Mouse (Mus musculus): Measurements from ENCODE around the gene Vmn1r181. TPM values are rescaled to one million over a fixed set of nuclear protein-coding genes. Genes with fewer than 3 reads are reported as not detected.
"Not testable (repeated sequence)": the region's sequence is repeated elsewhere in the genome, so short reads cannot be mapped to it uniquely, and the experiment has no call there.

Gene Vmn1r181
- not detected in 2 replicates for polyA plus RNA-seq (2012; ENCODE audit: insufficient read depth, low replicate concordance)

DNA sequence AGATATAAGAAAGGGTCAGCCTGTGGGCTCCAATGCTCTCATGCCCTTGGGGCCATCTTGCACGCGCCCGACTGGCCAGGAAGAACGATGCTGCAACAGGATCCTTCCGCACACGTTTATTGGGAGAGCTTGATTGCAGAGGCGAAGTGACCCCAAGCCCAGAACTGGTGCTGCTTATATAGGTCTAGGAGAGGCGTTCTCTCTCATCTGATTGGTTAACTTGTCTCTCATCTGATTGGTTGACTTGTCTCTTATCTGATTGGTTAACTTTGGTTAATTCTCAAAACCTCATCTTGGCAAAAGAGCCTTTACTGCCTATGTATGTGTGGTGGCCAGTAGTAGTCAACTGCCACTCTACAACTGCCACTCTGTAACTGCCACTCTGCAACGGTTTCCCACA is at the start of gene Vmn1r181:
Gene Vmn1r181, plus strand, starts transcription at position 301 of the 400 bp plus-strand sequence.
- H3K27me3 ChIP-seq (replicated peaks) = not testable (repeated sequence)

GRCm38 (mm10) chr7:23926678-23927077 is 47.7 kb upstream of the Vmn1r181 start, which contains the start of gene Vmn1r179:
Vmn1r179 (plus strand) TSS chr7:23926978.
- no peak within 1 kb of the TSS for H3K4me3 ChIP-seq (replicated peaks)
- H3K4me1 ChIP-seq = no peaks in the 10 kb centered on the region
- no peaks in the 10 kb centered on the region for H3K27me3 ChIP-seq (replicated peaks)
- H3K9me3 ChIP-seq = no peaks in the 10 kb centered on the region
- H3K36me3 ChIP-seq (replicated peaks; ENCODE audit: low read length) = no peaks in the 10 kb centered on the region
- TF ChIP-seq FLI1 (IDR thresholded peaks at IDR 0.05; ENCODE audit: low read length) = no peak
- no peak for TF ChIP-seq GATA1 (IDR thresholded peaks at IDR 0.05; ENCODE audit: borderline replicate concordance, low read length)

More for the DNA sequence above, at the start of gene Vmn1r181:
- H3K4me3 ChIP-seq (replicated peaks); H3K36me3 ChIP-seq (replicated peaks; ENCODE audit: low read length); H3K4me1 ChIP-seq; H3K9me3 ChIP-seq: not testable (repeated sequence)

- no peaks in the 10 kb centered on the region for H3K27me3 ChIP-seq (replicated peaks)
- H3K4me1 ChIP-seq = no peaks in the 10 kb centered on the region
- no peak within 1 kb of the TSS for H3K4me3 ChIP-seq (replicated peaks)
- H3K9me3 ChIP-seq = no peaks in the 10 kb centered on the region
- no peak for TF ChIP-seq GATA1 (IDR thresholded peaks at IDR 0.05; ENCODE audit: borderline replicate concordance, low read length)
- TF ChIP-seq FLI1 (IDR thresholded peaks at IDR 0.05; ENCODE audit: low read length) = no peak
- H3K36me3 ChIP-seq (replicated peaks; ENCODE audit: low read length) = no peaks in the 10 kb centered on the region
Measured at GRCm38 (mm10) chr7:23950332-23950731, 24.1 kb upstream of the Vmn1r181 start, which contains the start of gene Vmn1r180. Vmn1r180 (plus strand) TSS chr7:23950632.

GRCm38 (mm10) chr7:23968044-23968443 is 6.4 kb upstream of the Vmn1r181 start:
- H3K4me3 ChIP-seq (replicated peaks); H3K36me3 ChIP-seq (replicated peaks; ENCODE audit: low read length); H3K4me1 ChIP-seq; H3K27me3 ChIP-seq (replicated peaks); H3K9me3 ChIP-seq: not testable (repeated sequence)

DNA sequence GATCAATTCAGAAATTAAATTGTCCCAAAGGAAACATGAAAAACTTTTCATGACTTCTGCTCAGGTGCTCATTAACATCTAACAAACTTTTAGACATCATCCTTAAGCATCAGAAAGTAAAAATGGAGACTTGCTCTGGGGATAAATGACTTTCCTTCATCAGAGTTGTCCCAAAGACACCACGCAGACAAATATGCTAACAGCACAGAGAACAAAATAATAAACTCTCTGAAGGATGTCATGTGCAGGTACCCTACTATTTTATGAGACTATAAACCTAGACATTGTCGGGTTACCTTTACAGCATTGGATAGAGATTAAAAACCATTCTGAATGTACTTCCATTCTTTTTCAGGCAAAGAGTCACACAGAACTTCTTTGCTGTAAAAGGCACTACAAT is 27.0 kb downstream of the Vmn1r181 start, which contains the start of gene V1rd19:
Gene V1rd19, plus strand, starts transcription at position 301 of the 400 bp plus-strand sequence.
- H3K36me3 ChIP-seq (replicated peaks; ENCODE audit: low read length) = no peaks in the 10 kb centered on the region
- no peaks in the 10 kb centered on the region for H3K27me3 ChIP-seq (replicated peaks)
- H3K4me1 ChIP-seq = no peaks in the 10 kb centered on the region
- TF ChIP-seq GATA1 (IDR thresholded peaks at IDR 0.05; ENCODE audit: borderline replicate concordance, low read length) = no peak
- TF ChIP-seq FLI1 (IDR thresholded peaks at IDR 0.05; ENCODE audit: low read length) = no peak
- no peaks in the 10 kb centered on the region for H3K9me3 ChIP-seq
- no peak within 1 kb of the TSS for H3K4me3 ChIP-seq (replicated peaks)

Other genes with a start within 250 kb of the Vmn1r181 start
- 0.56 TPM in 1 of 2 replicates, not detected in the other for gene Vmn1r174, start 222.3 kb upstream of the Vmn1r181 start, polyA plus RNA-seq (2012; ENCODE audit: insufficient read depth, low replicate concordance)
- gene Vmn1r175, start 164.0 kb upstream of the Vmn1r181 start, polyA plus RNA-seq (2012; ENCODE audit: insufficient read depth, low replicate concordance) = not detected in 2 replicates
- not detected in 2 replicates for gene Vmn1r176, start 137.2 kb upstream of the Vmn1r181 start, polyA plus RNA-seq (2012; ENCODE audit: insufficient read depth, low replicate concordance)
- gene Vmn1r177, start 108.2 kb upstream of the Vmn1r181 start, polyA plus RNA-seq (2012; ENCODE audit: insufficient read depth, low replicate concordance) = not detected in 2 replicates
- gene Vmn1r178, start 82.6 kb upstream of the Vmn1r181 start, polyA plus RNA-seq (2012; ENCODE audit: insufficient read depth, low replicate concordance) = 0.34 TPM in 1 of 2 replicates, not detected in the other
- not detected in 2 replicates for gene Vmn1r179, start 47.6 kb upstream of the Vmn1r181 start, polyA plus RNA-seq (2012; ENCODE audit: insufficient read depth, low replicate concordance)
- not detected in 2 replicates for gene Vmn1r180, start 24.0 kb upstream of the Vmn1r181 start, polyA plus RNA-seq (2012; ENCODE audit: insufficient read depth, low replicate concordance)
- gene V1rd19, start 27.1 kb downstream of the Vmn1r181 start, polyA plus RNA-seq (2012; ENCODE audit: insufficient read depth, low replicate concordance) = not detected in 2 replicates
- not detected in 2 replicates for gene Vmn1r183, start 78.6 kb downstream of the Vmn1r181 start, polyA plus RNA-seq (2012; ENCODE audit: insufficient read depth, low replicate concordance)
- gene Zfp180, start 107.3 kb downstream of the Vmn1r181 start, polyA plus RNA-seq (2012; ENCODE audit: insufficient read depth, low replicate concordance) = 3.2 and 4.7 TPM in 2 replicates
- 0.16 TPM in 1 of 2 replicates, not detected in the other for gene Zfp112, start 137.7 kb downstream of the Vmn1r181 start, polyA plus RNA-seq (2012; ENCODE audit: insufficient read depth, low replicate concordance)
- gene Zfp235, start 159.6 kb downstream of the Vmn1r181 start, polyA plus RNA-seq (2012; ENCODE audit: insufficient read depth, low replicate concordance) = 1.00 and 2.8 TPM in 2 replicates
- gene Zfp114, start 200.4 kb downstream of the Vmn1r181 start, polyA plus RNA-seq (2012; ENCODE audit: insufficient read depth, low replicate concordance) = not detected in 2 replicates
- gene Zfp111, start 236.8 kb downstream of the Vmn1r181 start, polyA plus RNA-seq (2012; ENCODE audit: insufficient read depth, low replicate concordance) = 0.41 TPM in 1 of 2 replicates, not detected in the other